Mouse (Mus musculus): ENCODE data around the gene Slc18a2. TPM values are rescaled to one million over a fixed set of nuclear protein-coding genes. Genes with fewer than 3 reads are reported as not detected.

Gene Slc18a2
- polyA plus RNA-seq, 1 experiment from 2014 or later = 10.1 TPM

- 64% methylated on average over 11 of the region's 11 CpGs for WGBS
- H3K9me3 ChIP-seq = no peaks in the 10 kb centered on the region
- no peak for DNase-seq (ENCODE audit: low spot score)
- H3K36me3 ChIP-seq = no peaks in the 10 kb centered on the region
- no peak overlapping the region for H3K27ac ChIP-seq
- H3K27me3 ChIP-seq (ENCODE audit: insufficient read depth, poor library complexity, severe bottlenecking) = no peaks in the 10 kb centered on the region; the same call in 1 of the 2 replicates
- no peak overlapping the region for H3K4me3 ChIP-seq
- no peaks in the 10 kb centered on the region for H3K4me1 ChIP-seq
Observed at GRCm38 (mm10) chr19:59248553-59249286, 12.0 kb upstream of the Slc18a2 start.

GRCm38 (mm10) chr19:59252651-59253050, 8.0 kb upstream of the Slc18a2 start:
- Histone ChIP-seq H3K27ac (no peak overlapping the region), H3K4me3 (no peak overlapping the region), H3K4me1 (no peaks in the 10 kb centered on the region), H3K36me3 (no peaks in the 10 kb centered on the region), H3K9me3 (no peaks in the 10 kb centered on the region), H3K27me3 (ENCODE audit: insufficient read depth, poor library complexity, severe bottlenecking) (no peaks in the 10 kb centered on the region; the same call in 1 of the 2 replicates)
- WGBS = 64% methylated on average over 2 of the region's 2 CpGs
- DNase-seq (ENCODE audit: low spot score) = no peak

- Histone ChIP-seq H3K4me1 (peaks cover 21% of the 10 kb centered on the region), H3K27me3 (ENCODE audit: insufficient read depth, poor library complexity, severe bottlenecking) (peaks cover 50% of the 10 kb centered on the region), H3K4me3 (no peak overlapping the region), H3K27ac (no peak overlapping the region), H3K36me3 (no peaks in the 10 kb centered on the region), H3K9me3 (no peaks in the 10 kb centered on the region)
- 33% methylated on average over 5 of the region's 5 CpGs for WGBS
- DNase-seq (ENCODE audit: low spot score) = no peak
Observed at GRCm38 (mm10) chr19:59259633-59260032, 1.1 kb upstream of the Slc18a2 start.

- peak overlapping the region; percentile 66 for H3K4me3 ChIP-seq
- H3K4me1 ChIP-seq = peaks cover 21% of the 10 kb centered on the region
- H3K9me3 ChIP-seq = no peaks in the 10 kb centered on the region
- DNase-seq (ENCODE audit: low spot score) = peak; percentile 81
- 27% methylated on average over 7 of the region's 7 CpGs for WGBS
- no peak overlapping the region for H3K27ac ChIP-seq
- peaks cover 54% of the 10 kb centered on the region for H3K27me3 ChIP-seq (ENCODE audit: insufficient read depth, poor library complexity, severe bottlenecking)
- H3K36me3 ChIP-seq = no peaks in the 10 kb centered on the region
Observed at GRCm38 (mm10) chr19:59261604-59262003, 908 bp downstream of the Slc18a2 start.

GRCm38 (mm10) chr19:59263171-59263570, 2.5 kb downstream of the Slc18a2 start:
- H3K4me1 ChIP-seq = peaks cover 33% of the 10 kb centered on the region
- no peak overlapping the region for H3K4me3 ChIP-seq
- no peaks in the 10 kb centered on the region for H3K36me3 ChIP-seq
- DNase-seq (ENCODE audit: low spot score) = no peak
- H3K27ac ChIP-seq = no peak overlapping the region
- H3K9me3 ChIP-seq = no peaks in the 10 kb centered on the region
- WGBS = 89% methylated on average over 9 of the region's 9 CpGs
- peaks cover 54% of the 10 kb centered on the region for H3K27me3 ChIP-seq (ENCODE audit: insufficient read depth, poor library complexity, severe bottlenecking)

GRCm38 (mm10) chr19:59264838-59265532, 4.3 kb downstream of the Slc18a2 start:
- no peak for DNase-seq (ENCODE audit: low spot score)
- Histone ChIP-seq H3K27me3 (ENCODE audit: insufficient read depth, poor library complexity, severe bottlenecking) (peaks cover 50% of the 10 kb centered on the region), H3K4me3 (no peak overlapping the region)

GRCm38 (mm10) chr19:59265907-59266306, 5.2 kb downstream of the Slc18a2 start:
- Histone ChIP-seq H3K27ac (no peak overlapping the region), H3K36me3 (no peaks in the 10 kb centered on the region), H3K27me3 (ENCODE audit: insufficient read depth, poor library complexity, severe bottlenecking) (peaks cover 42% of the 10 kb centered on the region), H3K4me1 (peaks cover 18% of the 10 kb centered on the region), H3K9me3 (no peaks in the 10 kb centered on the region), H3K4me3 (no peak overlapping the region)
- 71% methylated on average over 6 of the region's 6 CpGs for WGBS
- no peak for DNase-seq (ENCODE audit: low spot score)

More at GRCm38 (mm10) chr19:59264838-59265532, 4.3 kb downstream of the Slc18a2 start:
- Histone ChIP-seq H3K27ac (no peak overlapping the region), H3K4me1 (peaks cover 27% of the 10 kb centered on the region), H3K9me3 (no peaks in the 10 kb centered on the region), H3K36me3 (no peaks in the 10 kb centered on the region)
- 81% methylated on average over 9 of the region's 9 CpGs for WGBS

GRCm38 (mm10) chr19:59267417-59267963, 6.8 kb downstream of the Slc18a2 start:
- DNase-seq (ENCODE audit: low spot score) = no peak
- Histone ChIP-seq H3K36me3 (no peaks in the 10 kb centered on the region), H3K4me3 (no peak overlapping the region), H3K27me3 (ENCODE audit: insufficient read depth, poor library complexity, severe bottlenecking) (peaks cover 26% of the 10 kb centered on the region), H3K4me1 (peaks cover 12% of the 10 kb centered on the region), H3K9me3 (no peaks in the 10 kb centered on the region), H3K27ac (0 out of 2 replicates have a peak overlapping the region, but pooled peaks have one; percentile 56)
- WGBS = 16% methylated on average over 5 of the region's 5 CpGs

- Histone ChIP-seq H3K9me3 (no peaks in the 10 kb centered on the region), H3K4me1 (no peaks in the 10 kb centered on the region; the same call in 1 of the 2 replicates), H3K27me3 (ENCODE audit: insufficient read depth, poor library complexity, severe bottlenecking) (no peaks in the 10 kb centered on the region), H3K27ac (no peak overlapping the region), H3K4me3 (no peak overlapping the region), H3K36me3 (no peaks in the 10 kb centered on the region)
- 81% methylated on average over 7 of the region's 7 CpGs for WGBS
- no peak for DNase-seq (ENCODE audit: low spot score)
Observed at GRCm38 (mm10) chr19:59273190-59273589, 12.5 kb downstream of the Slc18a2 start.

- Histone ChIP-seq H3K9me3 (no peaks in the 10 kb centered on the region), H3K36me3 (peaks cover 7% of the 10 kb centered on the region; the same call in 1 of the 2 replicates), H3K27ac (no peak overlapping the region), H3K27me3 (ENCODE audit: insufficient read depth, poor library complexity, severe bottlenecking) (no peaks in the 10 kb centered on the region), H3K4me1 (peaks cover 3% of the 10 kb centered on the region; the same call in 1 of the 2 replicates), H3K4me3 (no peak overlapping the region)
- peak; percentile 66 for DNase-seq (ENCODE audit: low spot score)
- WGBS = 85% methylated on average over 7 of the region's 7 CpGs
Observed at GRCm38 (mm10) chr19:59276354-59276753, 15.7 kb downstream of the Slc18a2 start.

- no peak overlapping the region for H3K27ac ChIP-seq
- H3K27me3 ChIP-seq (ENCODE audit: insufficient read depth, poor library complexity, severe bottlenecking) = no peaks in the 10 kb centered on the region
- H3K36me3 ChIP-seq = peaks cover 7% of the 10 kb centered on the region; the same call in 1 of the 2 replicates
- H3K9me3 ChIP-seq = no peaks in the 10 kb centered on the region
- DNase-seq (ENCODE audit: low spot score) = peak; percentile 71
- H3K4me1 ChIP-seq = 0 out of 2 replicates have a peak, but pooled peaks cover 3% of the 10 kb centered on the region
- no peak overlapping the region for H3K4me3 ChIP-seq
Observed at GRCm38 (mm10) chr19:59280841-59281240, 20.1 kb downstream of the Slc18a2 start.

GRCm38 (mm10) chr19:59282001-59282400, 21.3 kb downstream of the Slc18a2 start:
- Histone ChIP-seq H3K9me3 (no peaks in the 10 kb centered on the region), H3K36me3 (peaks cover 10% of the 10 kb centered on the region; the same call in 1 of the 2 replicates), H3K27me3 (ENCODE audit: insufficient read depth, poor library complexity, severe bottlenecking) (no peaks in the 10 kb centered on the region), H3K4me1 (0 out of 2 replicates have a peak, but pooled peaks cover 3% of the 10 kb centered on the region), H3K27ac (no peak overlapping the region), H3K4me3 (no peak overlapping the region)
- DNase-seq (ENCODE audit: low spot score) = peak; percentile 47
- 75% methylated on average over 3 of the region's 3 CpGs for WGBS

GRCm38 (mm10) chr19:59289042-59289441, 28.3 kb downstream of the Slc18a2 start:
- H3K36me3 ChIP-seq = 0 out of 2 replicates have a peak, but pooled peaks cover 3% of the 10 kb centered on the region
- no peak overlapping the region for H3K4me3 ChIP-seq
- H3K4me1 ChIP-seq = no peaks in the 10 kb centered on the region
- no peak overlapping the region for H3K27ac ChIP-seq
- no peaks in the 10 kb centered on the region for H3K27me3 ChIP-seq (ENCODE audit: insufficient read depth, poor library complexity, severe bottlenecking)
- H3K9me3 ChIP-seq = no peaks in the 10 kb centered on the region
- no peak for DNase-seq (ENCODE audit: low spot score)
